Mouse (Mus musculus) testis, adult 2 months (tissue): ENCODE results near the gene Ccdc149.

Source experiments
- CTCF ChIP-seq: fragments of 200-500 bp; IDR thresholded peaks from 2 replicates; pipeline ENCODE4 v1.5.1; 2012; ENCODE audit warnings: low read depth, mild to moderate bottlenecking, inconsistent platforms, low read length, moderate library complexity; ENCODE audit not compliant: control insufficient read depth, insufficient read depth, insufficient replicate concordance
- POLR2A ChIP-seq: fragments of 200-500 bp; IDR thresholded peaks from 2 replicates; pipeline ENCODE4 v1.6.1; 2012; ENCODE audit warnings: low read depth, mild to moderate bottlenecking, inconsistent platforms, low read length, moderate library complexity; ENCODE audit not compliant: control insufficient read depth

- TF ChIP-seq POLR2A (no peak), CTCF (no peak)
Measured at GRCm38 (mm10) chr5:52351561-52351960, 119.8 kb downstream of the Ccdc149 start.
